Mouse (Mus musculus) ES-E14 (cell line): Measurements from ENCODE around the gene Lsm4.

ENCODE experiments used
- CHD2 ChIP-seq: IDR thresholded peaks from 2 replicates; pipeline ENCODE4 v1.6.1; 2014; ENCODE audit warnings: mild to moderate bottlenecking, low read depth, low read length, inconsistent platforms
- HCFC1 ChIP-seq: IDR thresholded peaks from 2 replicates; pipeline ENCODE4 v1.6.1; 2012; ENCODE audit warnings: low read length, inconsistent platforms, borderline replicate concordance; ENCODE audit not compliant: insufficient read depth
- MAFK ChIP-seq: IDR thresholded peaks from 2 replicates; pipeline ENCODE4 v1.6.1; 2014; ENCODE audit warnings: mild to moderate bottlenecking, low read depth, low read length, inconsistent platforms; ENCODE audit not compliant: insufficient read depth
- ZC3H11A ChIP-seq: IDR thresholded peaks from 2 replicates; pipeline ENCODE4 v1.6.1; 2012; ENCODE audit warnings: low read depth, mild to moderate bottlenecking, inconsistent platforms, low read length, borderline replicate concordance
- ZNF384 ChIP-seq: IDR thresholded peaks from 2 replicates; pipeline ENCODE4 v1.6.1; 2012; ENCODE audit warnings: low read depth, low read length, inconsistent platforms

- TF ChIP-seq ZC3H11A (no peak), CHD2 (no peak), HCFC1 (no peak), ZNF384 (no peak), MAFK (no peak)
These were observed 17.6 kb upstream of the Lsm4 start for GRCm38 (mm10) chr8:70655469-70655868.
